Mouse (Mus musculus) embryo, embryonic 9.5 days (tissue): ENCODE results near the gene Rgs9.

Experiments used
- DNase-seq: peaks from one replicate; pipeline ENCODE4 v3.0.0-alpha.2; 2017; ENCODE audit errors: extremely low spot score

The Rgs9 gene

GRCm38 (mm10) chr11:109238671-109239070, 59.3 kb downstream of the Rgs9 start:
- no peak for DNase-seq

GRCm38 (mm10) chr11:109237796-109238195, 60.1 kb downstream of the Rgs9 start:
- DNase-seq = no peak

GRCm38 (mm10) chr11:109233627-109234026, 64.3 kb downstream of the Rgs9 start:
- DNase-seq = no peak

GRCm38 (mm10) chr11:109232811-109233210, 65.1 kb downstream of the Rgs9 start:
- DNase-seq = no peak

GRCm38 (mm10) chr11:109227139-109227538, 70.8 kb downstream of the Rgs9 start:
- DNase-seq = no peak

GRCm38 (mm10) chr11:109221209-109222007, 76.5 kb downstream of the Rgs9 start:
- DNase-seq = peak; percentile 25

GRCm38 (mm10) chr11:109218722-109219430, 79.1 kb downstream of the Rgs9 start:
- DNase-seq = no peak

- peak; percentile 27 for DNase-seq
Observed at GRCm38 (mm10) chr11:109217827-109218536, 79.9 kb downstream of the Rgs9 start.

GRCm38 (mm10) chr11:109210772-109211171, 87.2 kb downstream of the Rgs9 start:
- DNase-seq = peak; percentile 31

- DNase-seq = no peak
Observed at GRCm38 (mm10) chr11:109210341-109210740, 87.6 kb downstream of the Rgs9 start.

GRCm38 (mm10) chr11:109206732-109207131, 91.2 kb downstream of the Rgs9 start:
- DNase-seq = peak; percentile 59

GRCm38 (mm10) chr11:109206028-109206427, 91.9 kb downstream of the Rgs9 start:
- DNase-seq = no peak

GRCm38 (mm10) chr11:109199612-109200293, 98.2 kb downstream of the Rgs9 start:
- no peak for DNase-seq

GRCm38 (mm10) chr11:109192673-109193557, 105.0 kb downstream of the Rgs9 start:
- peak; percentile 85 for DNase-seq

- DNase-seq = no peak
Observed at GRCm38 (mm10) chr11:109188235-109188634, 109.7 kb downstream of the Rgs9 start.

GRCm38 (mm10) chr11:109187631-109188184, 110.2 kb downstream of the Rgs9 start:
- DNase-seq = no peak

GRCm38 (mm10) chr11:109181118-109181517, 116.8 kb downstream of the Rgs9 start:
- no peak for DNase-seq

GRCm38 (mm10) chr11:109180290-109180689, 117.6 kb downstream of the Rgs9 start:
- no peak for DNase-seq

- DNase-seq = peak; percentile 29
Observed at GRCm38 (mm10) chr11:109178788-109179518, 119.0 kb downstream of the Rgs9 start.
